Mouse (Mus musculus) embryonic facial prominence, embryonic 14.5 days (tissue): ENCODE data around the gene Rasl11b. TPM values are rescaled to one million over a fixed set of nuclear protein-coding genes. Genes with fewer than 3 reads are reported as not detected.
A peak's percentile ranks its signal among the peaks of the same experiment; 100 is the strongest.

ENCODE experiments used
- ATAC-seq: fragments of 200-750 bp; cut with Nextera tagmentation; 2 replicates; pipeline ENCODE4 v1.8.0; 2017; ENCODE audit warnings: low read depth, moderate number of reproducible peaks, moderate TSS enrichment
- DNase-seq: peaks from one replicate; pipeline ENCODE4 v3.0.0-alpha.2; 2015; ENCODE audit warnings: low spot score
- H3K27ac ChIP-seq: fragments of 300-500 bp; sonication (generic); replicated peaks from 2 replicates; pipeline ENCODE4 v1.5.1; 2014; ENCODE audit warnings: low read depth, mild to moderate bottlenecking, low read length, moderate library complexity
- H3K27me3 ChIP-seq: fragments of 300-500 bp; sonication (generic); replicated peaks from 2 replicates; pipeline ENCODE4 v1.6.1; 2014; ENCODE audit warnings: low read length; ENCODE audit not compliant: control insufficient read depth, insufficient read depth
- H3K36me3 ChIP-seq: fragments of 300-500 bp; sonication (generic); 2 replicates; pipeline ENCODE4 v1.6.1; 2014; ENCODE audit warnings: low read length, mixed read lengths; ENCODE audit not compliant: control insufficient read depth, insufficient read depth
- H3K4me1 ChIP-seq: fragments of 300-500 bp; sonication (generic); 2 replicates; pipeline ENCODE4 v1.6.1; 2014; ENCODE audit warnings: antibody characterized with exemption, low read length; ENCODE audit not compliant: control insufficient read depth, insufficient read depth
- H3K4me2 ChIP-seq: fragments of 300-500 bp; sonication (generic); 2 replicates; pipeline ENCODE4 v1.6.1; 2014; ENCODE audit warnings: low read depth, mild to moderate bottlenecking, low read length, moderate library complexity, mixed read lengths
- H3K4me3 ChIP-seq: fragments of 300-500 bp; sonication (generic); 2 replicates; pipeline ENCODE4 v1.5.1; 2014; ENCODE audit warnings: low read depth, mild to moderate bottlenecking, low read length
- H3K9ac ChIP-seq: fragments of 300-500 bp; sonication (generic); 2 replicates; pipeline ENCODE4 v1.6.1; 2014; ENCODE audit warnings: low read depth, mild to moderate bottlenecking, low read length, moderate library complexity, mixed read lengths
- H3K9me3 ChIP-seq: fragments of 300-500 bp; sonication (generic); 2 replicates; pipeline ENCODE4 v1.6.1; 2016; ENCODE audit warnings: low read length; ENCODE audit not compliant: control insufficient read depth
- WGBS: fragments of 180-500 bp; shearing (Covaris S2); extraction: QIAGEN DNeasy Blood & Tissue Kit; methylation state at CpG from one replicate; pipeline ENCODE4 v1.1.7; 2014; 5-methylcytosine and 5-hydroxymethylcytosine counted together
- polyA plus RNA-seq: library from polyadenylated mRNA; unstranded; fragments of >200 nt; fragmentation: Nextera tagmentation; extraction: Ambion mirVana; gene quantifications from 2 replicates; pipeline ENCODE4 v1.2.1, GENCODE M21; 2014

Rasl11b gene
- polyA plus RNA-seq, 1 experiment from 2014 or later, result 62.9 TPM

DNA sequence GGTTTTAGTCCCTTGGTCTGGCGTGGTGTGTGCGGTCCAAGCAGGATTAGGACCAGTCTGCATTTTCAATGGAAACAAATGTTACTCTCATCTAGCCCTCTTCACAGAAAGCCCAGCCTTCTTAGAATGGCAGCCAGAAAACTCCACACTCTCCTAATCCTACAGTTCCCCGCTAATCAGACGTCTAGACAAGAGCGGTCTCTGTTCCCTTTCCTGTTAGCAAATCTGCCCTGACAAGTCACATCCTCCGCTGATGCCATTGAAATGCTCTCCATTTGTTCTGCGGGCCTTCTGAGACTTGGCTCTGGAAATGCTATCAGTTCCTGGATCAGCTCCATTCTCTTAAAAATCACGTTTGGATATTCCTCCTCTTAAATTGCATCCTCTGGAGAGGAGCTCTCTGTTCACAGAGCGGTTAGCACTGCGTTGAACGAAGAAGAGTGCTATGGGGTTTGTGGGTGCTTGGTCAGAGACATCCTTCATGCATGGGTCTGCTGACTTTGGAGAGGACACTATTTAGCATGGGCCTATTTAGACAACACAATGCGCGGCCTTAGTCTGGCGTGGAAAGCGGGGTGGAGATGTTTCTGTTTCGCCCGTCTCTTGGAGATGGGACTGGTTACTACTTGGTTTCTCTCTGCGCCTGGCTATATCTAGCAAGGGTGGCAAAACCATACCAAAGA lies 21.8 kb upstream of the Rasl11b start:
- peak; percentile 95 for DNase-seq
- Histone ChIP-seq H3K27ac (peak overlapping the region; percentile 71), H3K27me3 (no peaks in the 10 kb centered on the region), H3K4me3 (no peak overlapping the region), H3K4me1 (peaks cover 56% of the 10 kb centered on the region), H3K36me3 (no peaks in the 10 kb centered on the region), H3K9me3 (no peaks in the 10 kb centered on the region), H3K9ac (no peak overlapping the region), H3K4me2 (peak overlapping the region; percentile 23; the same call in 1 of the 2 replicates)
- peak; percentile 80 for ATAC-seq
- WGBS, result 36% methylated on average over 18 of the region's 18 CpGs

DNA sequence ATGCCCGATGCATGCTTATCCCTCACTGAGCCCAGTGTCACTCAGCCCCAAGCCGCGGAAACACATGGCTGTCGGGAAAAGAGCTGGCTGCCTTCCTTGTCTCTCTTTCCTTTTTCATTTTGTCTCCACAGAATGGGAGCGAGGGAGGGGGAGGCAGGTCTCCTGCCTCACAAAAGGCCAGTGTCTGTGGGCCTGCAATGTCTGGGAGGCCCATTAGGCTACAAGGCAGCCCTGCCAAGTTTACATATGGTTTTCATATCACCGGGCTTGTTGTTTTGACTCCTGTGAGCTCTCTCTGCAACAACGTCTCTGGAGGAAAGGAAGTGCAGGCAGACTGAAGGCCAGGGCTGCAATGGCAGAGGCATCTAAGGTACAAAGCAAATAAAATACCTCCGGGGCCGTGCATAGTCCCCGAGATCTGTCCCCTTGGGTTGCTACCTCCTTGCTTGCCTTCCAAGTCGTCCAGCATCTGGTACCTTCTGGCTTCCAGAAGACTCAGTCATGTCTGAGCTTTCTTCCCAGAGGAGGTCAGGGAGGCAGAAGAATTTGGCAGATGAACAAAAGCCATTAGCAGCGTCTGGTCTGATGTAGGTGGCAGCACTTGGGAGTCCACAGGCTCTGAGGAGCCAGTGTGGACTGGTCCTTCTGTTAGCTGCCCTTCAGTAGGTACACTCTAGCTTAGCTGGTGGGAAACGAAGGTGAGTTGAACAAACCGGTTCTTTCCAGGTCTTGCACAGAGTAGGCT lies 19.4 kb upstream of the Rasl11b start:
- Histone ChIP-seq H3K36me3 (no peaks in the 10 kb centered on the region), H3K27me3 (no peaks in the 10 kb centered on the region), H3K4me2 (peak overlapping the region; percentile 19), H3K9me3 (no peaks in the 10 kb centered on the region), H3K27ac (peak overlapping the region; percentile 78), H3K4me1 (peaks cover 47% of the 10 kb centered on the region), H3K9ac (no peak overlapping the region), H3K4me3 (no peak overlapping the region)
- DNase-seq (peak; percentile 94), ATAC-seq (peak; percentile 66)
- WGBS, result 23% methylated on average over 14 of the region's 14 CpGs

DNA sequence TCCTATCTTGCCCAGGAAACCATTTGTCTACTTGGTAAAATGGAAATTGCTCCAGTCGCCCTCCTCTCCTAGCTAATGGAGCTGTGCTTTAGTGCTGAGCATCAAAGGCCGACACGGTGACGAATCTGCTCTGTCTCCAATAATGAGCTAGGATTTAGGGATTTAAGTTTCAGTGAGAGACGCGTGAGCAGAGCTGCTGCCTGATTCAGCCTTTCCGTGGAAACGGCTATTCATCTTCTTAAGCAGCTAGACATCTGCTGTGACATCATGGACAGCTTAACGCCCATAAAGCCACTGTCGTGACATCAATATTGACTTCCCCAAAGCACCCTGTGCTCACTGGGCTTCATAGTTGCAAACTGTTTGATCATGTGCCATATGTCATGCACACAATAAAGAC lies 14.9 kb upstream of the Rasl11b start:
- Histone ChIP-seq H3K4me1 (peaks cover 21% of the 10 kb centered on the region), H3K9ac (no peak overlapping the region), H3K4me2 (no peak overlapping the region), H3K27ac (no peak overlapping the region), H3K4me3 (no peak overlapping the region), H3K9me3 (no peaks in the 10 kb centered on the region), H3K27me3 (no peaks in the 10 kb centered on the region), H3K36me3 (no peaks in the 10 kb centered on the region)
- 37% methylated on average over 10 of the region's 10 CpGs for WGBS
- ATAC-seq (no peak), DNase-seq (peak; percentile 66)

DNA sequence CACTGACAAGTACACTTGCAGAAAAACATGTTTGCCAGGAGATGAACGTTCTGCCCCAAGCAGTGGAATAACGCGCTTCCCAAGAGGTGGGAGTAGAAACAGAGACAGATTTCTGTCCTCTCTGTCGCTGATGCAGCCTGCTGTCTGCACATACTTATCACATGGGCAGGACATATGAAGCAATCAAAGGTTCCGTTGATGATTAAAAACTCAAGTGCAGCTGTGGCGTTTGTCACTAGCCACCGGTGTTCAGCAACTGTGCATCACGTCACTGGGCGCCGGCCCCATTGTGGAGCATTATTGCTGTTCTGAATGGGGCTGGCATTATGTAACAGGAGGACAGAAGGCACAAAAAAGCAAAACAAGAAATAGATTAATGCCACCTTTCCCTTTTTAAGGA lies 12.0 kb upstream of the Rasl11b start:
- no peaks in the 10 kb centered on the region for H3K27me3 ChIP-seq
- H3K9ac ChIP-seq, result no peak overlapping the region
- H3K27ac ChIP-seq, result no peak overlapping the region
- no peak overlapping the region for H3K4me3 ChIP-seq
- ATAC-seq (no peak), DNase-seq (peak; percentile 34)
- WGBS, result 57% methylated on average over 10 of the region's 10 CpGs
- no peaks in the 10 kb centered on the region for H3K36me3 ChIP-seq
- H3K9me3 ChIP-seq, result no peaks in the 10 kb centered on the region
- 0 out of 2 replicates have a peak, but pooled peaks cover 7% of the 10 kb centered on the region for H3K4me1 ChIP-seq
- H3K4me2 ChIP-seq, result no peak overlapping the region

DNA sequence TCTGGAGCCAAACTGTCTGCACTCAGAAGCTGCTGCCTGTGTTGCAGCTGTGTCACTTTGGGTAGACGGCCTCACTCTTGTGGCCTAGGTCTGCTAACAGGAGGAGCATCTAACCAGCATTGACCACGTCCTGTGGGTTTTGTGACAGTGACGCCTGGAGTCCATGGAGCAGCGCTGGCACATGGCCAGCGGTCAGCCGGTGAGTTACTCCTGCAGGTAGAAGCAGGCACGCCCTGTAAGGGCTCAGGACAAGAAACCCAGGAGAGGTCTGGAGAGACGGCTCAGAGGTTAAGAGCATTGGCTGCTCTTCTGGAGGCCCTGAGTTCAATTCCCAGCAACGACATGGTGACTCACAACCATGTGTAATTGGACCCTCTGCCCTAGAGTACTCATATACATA lies 10.5 kb upstream of the Rasl11b start:
- DNase-seq (no peak), ATAC-seq (no peak)
- H3K36me3 ChIP-seq, result no peaks in the 10 kb centered on the region
- H3K4me2 ChIP-seq, result no peak overlapping the region
- peaks cover 13% of the 10 kb centered on the region for H3K4me1 ChIP-seq
- WGBS, result 74% methylated on average over 9 of the region's 9 CpGs
- H3K9ac ChIP-seq, result no peak overlapping the region
- no peak overlapping the region for H3K27ac ChIP-seq
- H3K9me3 ChIP-seq, result no peaks in the 10 kb centered on the region
- no peaks in the 10 kb centered on the region for H3K27me3 ChIP-seq
- no peak overlapping the region for H3K4me3 ChIP-seq

DNA sequence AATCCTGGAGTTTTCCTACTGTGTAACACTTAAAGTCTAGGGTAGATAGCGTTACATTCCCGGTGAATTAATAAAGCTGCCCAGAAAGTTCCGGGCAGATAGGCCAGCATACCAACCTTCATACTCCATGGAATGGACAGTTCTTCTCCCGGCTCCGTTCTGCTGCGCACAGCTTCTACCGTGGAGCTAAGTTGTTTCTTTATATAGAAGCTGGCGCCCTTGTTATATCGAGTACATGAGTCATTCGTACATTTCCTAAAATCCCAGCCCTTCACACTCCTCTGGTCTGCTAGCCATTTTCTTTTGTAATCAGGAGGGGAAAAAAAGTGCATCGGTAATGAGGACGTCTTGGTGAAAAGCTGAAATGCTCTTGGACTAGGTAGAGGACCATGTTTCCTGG lies 7.0 kb upstream of the Rasl11b start:
- Histone ChIP-seq H3K36me3 (no peaks in the 10 kb centered on the region), H3K4me1 (peaks cover 23% of the 10 kb centered on the region), H3K27me3 (no peaks in the 10 kb centered on the region), H3K9me3 (no peaks in the 10 kb centered on the region), H3K9ac (no peak overlapping the region), H3K4me2 (no peak overlapping the region), H3K27ac (no peak overlapping the region), H3K4me3 (no peak overlapping the region)
- DNase-seq (no peak), ATAC-seq (no peak)
- WGBS, result 87% methylated on average over 12 of the region's 12 CpGs

DNA sequence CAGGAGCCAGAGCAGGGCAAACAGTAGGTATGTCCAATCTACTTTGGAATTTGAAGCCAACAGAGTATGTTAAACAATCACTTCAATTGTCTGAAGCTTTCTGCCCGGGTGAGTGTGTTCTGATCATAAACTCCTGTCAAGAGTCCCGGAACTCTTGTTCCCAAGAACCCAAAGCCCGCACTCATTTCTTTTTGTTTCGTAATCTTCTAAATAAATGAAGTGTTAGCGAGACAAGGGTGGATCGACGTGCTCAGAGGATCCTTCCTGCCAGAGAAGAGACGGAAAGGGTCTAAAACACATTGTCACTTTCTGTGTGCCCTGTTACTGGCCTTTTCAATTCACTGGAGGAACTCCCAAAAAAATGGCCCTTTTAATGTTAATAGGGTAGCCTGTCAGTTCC lies 6.2 kb upstream of the Rasl11b start:
- ATAC-seq, result no peak

DNA sequence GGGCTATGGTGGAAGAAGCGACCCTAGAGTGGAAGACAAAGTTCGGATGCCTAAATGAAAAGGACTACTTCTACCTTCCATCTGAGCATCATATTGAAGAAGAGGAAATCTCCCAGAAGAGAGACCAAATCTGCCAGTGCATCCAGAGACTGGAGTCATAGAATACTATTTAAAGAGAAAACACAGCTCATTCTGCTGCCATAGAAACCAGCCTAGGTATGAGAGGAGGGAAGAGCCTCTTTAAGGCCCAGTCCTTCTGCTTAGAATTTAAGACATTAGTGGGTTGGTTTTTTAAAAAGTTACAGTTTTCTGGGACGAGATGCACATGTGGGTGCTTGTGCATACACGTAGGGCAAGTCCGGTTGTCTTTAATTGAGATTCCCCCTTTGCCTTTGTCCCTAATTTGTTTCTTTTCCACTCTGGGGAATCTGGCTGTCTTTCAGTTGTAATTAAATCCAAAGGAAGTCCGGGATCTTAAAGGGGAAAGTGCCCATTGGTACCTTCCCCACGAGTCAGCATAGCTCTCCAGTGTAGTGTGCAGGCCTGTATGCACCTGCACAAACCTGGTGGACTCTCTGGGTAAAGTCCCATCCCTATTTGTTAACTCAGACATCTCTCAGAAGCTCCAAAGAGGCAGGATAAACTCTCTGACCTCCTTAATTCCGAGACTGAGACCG lies 5.5 kb upstream of the Rasl11b start:
- Histone ChIP-seq H3K27ac (no peak overlapping the region), H3K4me1 (peaks cover 34% of the 10 kb centered on the region), H3K36me3 (no peaks in the 10 kb centered on the region), H3K9ac (no peak overlapping the region), H3K9me3 (no peaks in the 10 kb centered on the region), H3K4me3 (no peak overlapping the region), H3K27me3 (no peaks in the 10 kb centered on the region), H3K4me2 (peak overlapping the region; percentile 28; the same call in 1 of the 2 replicates)
- ATAC-seq (no peak), DNase-seq (no peak)
- WGBS, result 41% methylated on average over 9 of the region's 9 CpGs

More for the DNA sequence above, 6.2 kb upstream of the Rasl11b start:
- no peak overlapping the region for H3K27ac ChIP-seq
- 80% methylated on average over 8 of the region's 8 CpGs for WGBS
- no peak for DNase-seq
- no peaks in the 10 kb centered on the region for H3K9me3 ChIP-seq
- no peak overlapping the region for H3K4me2 ChIP-seq
- H3K36me3 ChIP-seq, result no peaks in the 10 kb centered on the region
- H3K27me3 ChIP-seq, result no peaks in the 10 kb centered on the region
- peaks cover 27% of the 10 kb centered on the region for H3K4me1 ChIP-seq
- H3K4me3 ChIP-seq, result no peak overlapping the region
- no peak overlapping the region for H3K9ac ChIP-seq
